Mouse (Mus musculus): ENCODE results near the gene Tktl2. TPM values are rescaled to one million over a fixed set of nuclear protein-coding genes. Genes with fewer than 3 reads are reported as not detected.

The Tktl2 gene
- total RNA-seq (2021) = not detected in 2 replicates
- long read RNA-seq = 0 reads

DNA sequence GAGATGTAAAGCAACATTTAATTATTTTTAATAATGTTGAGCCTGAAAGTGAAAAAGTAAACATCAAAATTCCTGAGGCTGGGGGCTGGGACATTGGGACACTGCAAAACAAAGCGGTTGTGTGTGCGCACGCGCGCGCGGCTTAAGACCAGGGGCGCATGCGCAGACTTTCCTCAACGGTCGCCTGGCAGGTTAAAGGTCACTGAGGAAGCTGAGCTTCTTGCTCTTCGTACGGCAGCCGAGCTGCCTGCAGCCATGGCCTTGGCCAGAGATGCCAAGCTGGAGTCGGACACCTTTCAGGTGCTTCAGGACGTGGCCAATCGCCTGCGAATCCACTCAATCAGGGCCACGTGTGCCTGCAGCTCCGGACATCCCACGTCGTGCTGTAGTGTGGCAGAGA lies at the start of gene Tktl2:
Tktl2 (plus strand) TSS at position 220 of the 400 bp plus-strand sequence.
- no peak for DNase-seq

- no peak for DNase-seq
Observed at GRCm38 (mm10) chr8:66469821-66470220, 41.7 kb upstream of the Tktl2 start.

GRCm38 (mm10) chr8:66476880-66477279 lies 34.7 kb upstream of the Tktl2 start:
- DNase-seq = no peak

- DNase-seq = peak; percentile 74
Observed at GRCm38 (mm10) chr8:66486084-66486763, 25.3 kb upstream of the Tktl2 start, which contains the start of gene Tma16. Gene Tma16, minus strand, starts transcription at chr8:66486530.

GRCm38 (mm10) chr8:66488556-66488955 lies 23.0 kb upstream of the Tktl2 start:
- no peak for DNase-seq

- DNase-seq = no peak
Observed at GRCm38 (mm10) chr8:66490624-66491023, 20.9 kb upstream of the Tktl2 start.

GRCm38 (mm10) chr8:66494496-66494895 lies 17.1 kb upstream of the Tktl2 start:
- DNase-seq = no peak

GRCm38 (mm10) chr8:66495726-66496125 lies 15.8 kb upstream of the Tktl2 start:
- peak; percentile 74 for DNase-seq

DNA sequence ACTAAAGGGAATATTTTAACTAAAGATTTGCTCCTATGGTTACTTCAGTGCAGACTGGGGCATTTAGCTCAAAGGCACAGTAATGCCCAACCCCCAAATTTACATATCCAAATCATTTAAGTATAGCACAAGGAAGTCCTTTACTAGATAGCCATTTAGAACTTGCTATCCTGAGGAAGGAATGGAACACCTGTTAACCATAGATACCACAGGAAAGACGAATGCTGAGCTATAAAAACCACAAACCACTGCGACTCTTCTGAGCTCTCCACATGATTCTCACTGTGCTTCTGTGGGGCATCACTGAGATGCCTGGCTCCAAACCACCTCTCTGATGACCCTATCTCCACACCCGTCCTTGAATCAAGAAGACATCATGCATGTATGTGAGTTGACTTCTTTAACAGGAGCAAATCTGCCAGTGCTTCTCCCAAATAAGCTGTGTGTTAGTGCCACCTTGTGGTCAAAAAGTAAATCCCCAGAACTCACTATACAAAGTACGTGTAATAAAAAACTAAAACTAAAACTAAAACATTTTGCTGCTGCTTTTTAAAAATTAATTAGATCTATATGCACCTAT lies 14.5 kb upstream of the Tktl2 start:
- no peak for DNase-seq

DNA sequence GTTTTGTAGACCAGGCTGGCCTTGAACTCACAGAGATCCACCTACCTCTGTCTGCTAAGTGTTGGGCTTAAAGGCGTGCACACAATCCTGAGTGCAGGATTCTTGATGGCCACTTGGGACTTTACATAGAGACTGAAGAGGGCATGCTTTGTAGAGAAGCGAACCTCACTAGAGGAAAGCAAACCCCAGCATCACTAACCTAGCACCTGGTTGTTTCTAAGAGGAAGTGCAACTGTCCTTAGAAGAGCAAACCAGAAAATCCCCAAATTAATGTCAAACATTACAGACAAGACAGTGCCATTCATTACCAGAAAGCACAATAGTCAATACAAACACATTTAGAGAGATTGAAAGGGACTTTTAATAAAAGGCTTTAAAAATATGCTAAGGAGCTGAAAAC lies 8.2 kb upstream of the Tktl2 start:
- DNase-seq = no peak

GRCm38 (mm10) chr8:66519149-66519548 lies 7.6 kb downstream of the Tktl2 start:
- no peak for DNase-seq

- no peak for DNase-seq
Observed at GRCm38 (mm10) chr8:66520576-66520975, 9.0 kb downstream of the Tktl2 start.

- no peak for DNase-seq
Observed at GRCm38 (mm10) chr8:66550092-66550491, 38.5 kb downstream of the Tktl2 start.

Other genes with a start within 250 kb of the Tktl2 start
- gene Tma16, start 25.2 kb upstream of the Tktl2 start, total RNA-seq (2021) = 7.9 and 9.5 TPM in 2 replicates
- 0.43 TPM in 1 of 2 replicates, not detected in the other for gene Npy5r, start 176.4 kb downstream of the Tktl2 start, total RNA-seq (2021)
- 2.0 and 4.4 TPM in 2 replicates for gene Npy1r, start 185.4 kb downstream of the Tktl2 start, total RNA-seq (2021)